Mouse (Mus musculus) central nervous system, embryonic 11.5 days (tissue): ENCODE results near the gene Ppp1r3a. TPM values are rescaled to one million over a fixed set of nuclear protein-coding genes. Genes with fewer than 3 reads are reported as not detected.

ENCODE experiments used
- polyA plus RNA-seq: library from polyadenylated mRNA; depleted of rRNA; stranded (reverse); fragments of >200 nt; gene quantifications from 2 replicates; pipeline ENCODE4 v1.2.3, GENCODE M21; 2012; rRNA removed

The Ppp1r3a gene
- polyA plus RNA-seq, result 0.04 and 0.10 TPM in 2 replicates

GRCm38 (mm10) chr6:14754901-14755591, at the start of gene Ppp1r3a:
Ppp1r3a (minus strand) TSS chr6:14755274.

Other genes starting within 250 kb of the Ppp1r3a start
- 14.8 and 31.0 TPM in 2 replicates for gene Foxp2, start 146.1 kb upstream of the Ppp1r3a start, polyA plus RNA-seq